Mouse (Mus musculus): ENCODE measurements around the gene Naaladl1.

Naaladl1 gene

GRCm38 (mm10) chr19:6105586-6105985 is at the start of gene Naaladl1:
Naaladl1 (plus strand) TSS chr19:6105782.
- no peak for DNase-seq (ENCODE audit: low spot score)

- no peak for DNase-seq (ENCODE audit: low spot score)
Observed at GRCm38 (mm10) chr19:6056696-6057095, 48.9 kb upstream of the Naaladl1 start.

GRCm38 (mm10) chr19:6057313-6058096 is 48.1 kb upstream of the Naaladl1 start, which contains the start of the genes Mrpl49 and Fau:
Mrpl49 (minus strand) TSS chr19:6057785.
Fau (plus strand) TSS chr19:6057844.
- DNase-seq (ENCODE audit: low spot score): peak; percentile 99

- no peak for DNase-seq (ENCODE audit: low spot score)
Observed at GRCm38 (mm10) chr19:6058513-6058912, 47.1 kb upstream of the Naaladl1 start.

- no peak for DNase-seq (ENCODE audit: low spot score)
Observed at GRCm38 (mm10) chr19:6058966-6059365, 46.6 kb upstream of the Naaladl1 start.

- DNase-seq (ENCODE audit: low spot score): peak; percentile 84
Observed at GRCm38 (mm10) chr19:6061021-6061533, 44.5 kb upstream of the Naaladl1 start, which contains the start of gene Znhit2. Znhit2 (plus strand) TSS chr19:6061192.

- peak; percentile 30 for DNase-seq (ENCODE audit: low spot score)
Observed at GRCm38 (mm10) chr19:6061641-6062302, 43.8 kb upstream of the Naaladl1 start.

GRCm38 (mm10) chr19:6062418-6062817 is 43.2 kb upstream of the Naaladl1 start:
- no peak for DNase-seq (ENCODE audit: low spot score)

GRCm38 (mm10) chr19:6063081-6063480 is 42.5 kb upstream of the Naaladl1 start:
- no peak for DNase-seq (ENCODE audit: low spot score)

- no peak for DNase-seq (ENCODE audit: low spot score)
Observed at GRCm38 (mm10) chr19:6066571-6066970, 39.0 kb upstream of the Naaladl1 start.

GRCm38 (mm10) chr19:6067011-6067723 is 38.4 kb upstream of the Naaladl1 start:
- peak; percentile 78 for DNase-seq (ENCODE audit: low spot score)

- DNase-seq (ENCODE audit: low spot score): peak; percentile 83
Observed at GRCm38 (mm10) chr19:6067724-6068415, 37.7 kb upstream of the Naaladl1 start, which contains the start of gene Tm7sf2. Tm7sf2 (minus strand) TSS chr19:6068373.

GRCm38 (mm10) chr19:6068951-6069350 is 36.6 kb upstream of the Naaladl1 start:
- no peak for DNase-seq (ENCODE audit: low spot score)

GRCm38 (mm10) chr19:6069851-6070250 is 35.7 kb upstream of the Naaladl1 start:
- DNase-seq (ENCODE audit: low spot score): no peak

- no peak for DNase-seq (ENCODE audit: low spot score)
Observed at GRCm38 (mm10) chr19:6070571-6071250, 34.9 kb upstream of the Naaladl1 start.

- DNase-seq (ENCODE audit: low spot score): no peak
Observed at GRCm38 (mm10) chr19:6071261-6071660, 34.3 kb upstream of the Naaladl1 start.

GRCm38 (mm10) chr19:6073889-6074288 is 31.7 kb upstream of the Naaladl1 start:
- DNase-seq (ENCODE audit: low spot score): no peak

GRCm38 (mm10) chr19:6076564-6077393 is 28.8 kb upstream of the Naaladl1 start, which contains the start of gene Vps51:
Vps51 (minus strand) TSS chr19:6077231.
- peak; percentile 74 for DNase-seq (ENCODE audit: low spot score)

- DNase-seq (ENCODE audit: low spot score): no peak
Observed at GRCm38 (mm10) chr19:6079983-6080480, 25.6 kb upstream of the Naaladl1 start, which contains the start of gene Tmem262. Tmem262 (plus strand) TSS chr19:6080033.

- no peak for DNase-seq (ENCODE audit: low spot score)
Observed at GRCm38 (mm10) chr19:6082156-6082555, 23.4 kb upstream of the Naaladl1 start, which contains the start of gene Gm28374. Gm28374 (minus strand) TSS chr19:6082256.

Measured in urinary bladder, postnatal 25 days (tissue).